Mouse (Mus musculus): ENCODE measurements around the gene Zfp598. TPM values are rescaled to one million over a fixed set of nuclear protein-coding genes. Genes with fewer than 3 reads are reported as not detected.

The Zfp598 gene
- 13.6 and 13.7 TPM in 2 replicates for polyA plus RNA-seq (2015; fragmentation: Nextera tagmentation; extraction: Ambion mirVana)

DNA sequence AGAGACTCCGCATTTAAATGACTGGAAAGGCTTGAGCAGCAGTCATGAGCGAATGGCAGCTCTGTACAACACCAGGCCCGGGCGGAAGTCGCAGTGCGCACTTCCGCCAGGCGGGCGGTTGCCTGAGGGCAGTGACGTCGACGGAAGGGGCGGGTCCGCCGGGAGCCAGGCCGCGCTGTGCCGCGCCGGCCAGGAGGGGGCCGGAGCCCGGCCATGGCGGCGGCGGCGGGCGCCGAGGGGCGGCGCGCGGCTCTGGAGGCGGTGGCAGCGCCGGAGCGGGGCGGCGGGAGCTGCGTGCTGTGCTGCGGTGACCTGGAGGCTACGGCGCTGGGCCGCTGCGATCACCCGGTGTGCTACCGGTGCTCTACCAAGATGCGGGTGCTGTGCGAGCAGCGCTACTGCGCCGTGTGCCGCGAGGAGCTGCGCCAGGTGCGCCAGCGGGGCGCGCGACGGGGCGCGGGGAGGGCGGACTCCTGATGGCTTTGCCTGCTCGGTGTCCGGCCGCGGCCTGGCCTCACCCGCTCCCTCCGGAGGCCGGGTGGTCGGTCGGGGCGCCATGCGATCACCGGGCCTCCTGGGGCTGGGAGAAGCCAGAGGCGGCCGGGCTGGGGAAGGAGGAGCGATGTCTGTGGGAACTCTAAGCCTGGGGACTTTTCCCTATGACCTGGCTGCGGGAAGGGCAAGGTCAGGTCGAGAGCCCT is at the start of gene Zfp598:
Zfp598 (plus strand) TSS at position 143 of the 701 bp plus-strand sequence.
- peak; percentile 98 for ATAC-seq (ENCODE audit: insufficient read depth, low FRiP score)
- Histone ChIP-seq H3K36me3 (ENCODE audit: control insufficient read depth, insufficient read depth, low read length) (no peaks in the 10 kb centered on the region), H3K4me2 (ENCODE audit: low read depth, low read length) (peak within 1 kb of the TSS; percentile 96), H3K27me3 (ENCODE audit: control insufficient read depth, insufficient read depth, low read length) (no peaks in the 10 kb centered on the region), H3K27ac (ENCODE audit: low read length) (peak within 1 kb of the TSS; percentile 86), H3K4me1 (ENCODE audit: control insufficient read depth, insufficient read depth, low read length) (peaks cover 33% of the 10 kb centered on the region), H3K9ac (ENCODE audit: low read length) (peak within 1 kb of the TSS; percentile 99), H3K9me3 (replicated peaks; ENCODE audit: control insufficient read depth, low read length) (no peaks in the 10 kb centered on the region), H3K4me3 (replicated peaks; ENCODE audit: low read length) (peak within 1 kb of the TSS; percentile 99)
- under 1% methylated on average over 75 of the region's 80 CpGs for WGBS

DNA sequence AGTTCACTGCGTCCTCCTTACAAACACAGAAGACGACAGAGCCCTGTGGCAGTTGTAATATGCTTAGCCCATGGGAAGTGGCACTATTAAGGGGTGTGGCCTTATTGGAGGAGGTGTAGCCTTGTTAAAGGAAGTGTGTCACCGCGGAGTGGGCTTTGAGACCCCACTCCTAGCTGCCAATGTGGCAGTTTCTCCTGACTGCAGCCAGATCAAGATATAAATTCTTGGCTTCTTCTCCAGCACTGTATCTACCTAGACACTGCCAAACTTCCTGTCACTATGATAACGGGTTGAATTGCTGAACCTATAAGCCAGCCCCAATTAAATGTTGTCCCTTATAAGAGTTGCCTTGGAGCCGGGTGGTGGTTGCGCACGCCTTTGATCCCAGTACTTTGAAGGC is 44.0 kb upstream of the Zfp598 start:
- Histone ChIP-seq H3K27ac (ENCODE audit: low read length) (no peak overlapping the region), H3K9ac (ENCODE audit: low read length) (no peak overlapping the region), H3K4me2 (ENCODE audit: low read depth, low read length) (no peak overlapping the region), H3K36me3 (ENCODE audit: control insufficient read depth, insufficient read depth, low read length) (peaks cover 8% of the 10 kb centered on the region; the same call in 1 of the 2 replicates), H3K4me1 (ENCODE audit: control insufficient read depth, insufficient read depth, low read length) (no peaks in the 10 kb centered on the region), H3K27me3 (ENCODE audit: control insufficient read depth, insufficient read depth, low read length) (no peaks in the 10 kb centered on the region), H3K9me3 (replicated peaks; ENCODE audit: control insufficient read depth, low read length) (no peaks in the 10 kb centered on the region), H3K4me3 (replicated peaks; ENCODE audit: low read length) (no peak overlapping the region)
- WGBS = 90% methylated on average over 8 of the region's 8 CpGs
- no peak for ATAC-seq (ENCODE audit: insufficient read depth, low FRiP score)

DNA sequence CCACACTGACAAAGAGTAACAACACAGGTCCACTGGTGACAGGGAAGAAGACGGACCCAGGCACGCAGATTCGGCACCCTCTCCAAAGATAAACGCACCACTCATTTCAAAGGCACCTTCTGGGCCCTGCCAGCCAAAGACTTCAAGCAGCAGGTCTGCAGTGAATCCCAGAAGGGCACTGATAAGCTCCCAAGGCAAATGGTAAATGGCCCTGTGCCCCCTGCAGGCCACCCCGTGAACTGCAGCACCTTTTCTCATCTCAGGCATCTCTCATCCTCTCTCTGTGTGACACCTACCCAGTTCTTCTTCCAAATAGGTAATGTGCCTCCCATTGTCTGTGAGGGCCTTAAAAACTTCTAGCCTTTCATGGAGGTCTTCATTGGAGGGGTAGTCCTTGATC is 40.8 kb upstream of the Zfp598 start:
- Histone ChIP-seq H3K27me3 (ENCODE audit: control insufficient read depth, insufficient read depth, low read length) (no peaks in the 10 kb centered on the region), H3K9ac (ENCODE audit: low read length) (no peak overlapping the region), H3K36me3 (ENCODE audit: control insufficient read depth, insufficient read depth, low read length) (peaks cover 3% of the 10 kb centered on the region; the same call in 1 of the 2 replicates), H3K9me3 (replicated peaks; ENCODE audit: control insufficient read depth, low read length) (no peaks in the 10 kb centered on the region), H3K27ac (ENCODE audit: low read length) (no peak overlapping the region), H3K4me3 (replicated peaks; ENCODE audit: low read length) (no peak overlapping the region), H3K4me2 (ENCODE audit: low read depth, low read length) (no peak overlapping the region), H3K4me1 (ENCODE audit: control insufficient read depth, insufficient read depth, low read length) (peaks cover 15% of the 10 kb centered on the region)
- 46% methylated on average over 5 of the region's 5 CpGs for WGBS
- ATAC-seq (ENCODE audit: insufficient read depth, low FRiP score) = no peak

GRCm38 (mm10) chr17:24630072-24630471 is 39.4 kb upstream of the Zfp598 start:
- Histone ChIP-seq H3K4me1 (ENCODE audit: control insufficient read depth, insufficient read depth, low read length) (peaks cover 17% of the 10 kb centered on the region), H3K27ac (ENCODE audit: low read length) (no peak overlapping the region), H3K36me3 (ENCODE audit: control insufficient read depth, insufficient read depth, low read length) (peaks cover 3% of the 10 kb centered on the region; the same call in 1 of the 2 replicates), H3K9me3 (replicated peaks; ENCODE audit: control insufficient read depth, low read length) (no peaks in the 10 kb centered on the region), H3K4me2 (ENCODE audit: low read depth, low read length) (no peak overlapping the region), H3K27me3 (ENCODE audit: control insufficient read depth, insufficient read depth, low read length) (no peaks in the 10 kb centered on the region), H3K4me3 (replicated peaks; ENCODE audit: low read length) (no peak overlapping the region), H3K9ac (ENCODE audit: low read length) (no peak overlapping the region)
- ATAC-seq (ENCODE audit: insufficient read depth, low FRiP score) = no peak
- WGBS = 87% methylated on average over 14 of the region's 14 CpGs

DNA sequence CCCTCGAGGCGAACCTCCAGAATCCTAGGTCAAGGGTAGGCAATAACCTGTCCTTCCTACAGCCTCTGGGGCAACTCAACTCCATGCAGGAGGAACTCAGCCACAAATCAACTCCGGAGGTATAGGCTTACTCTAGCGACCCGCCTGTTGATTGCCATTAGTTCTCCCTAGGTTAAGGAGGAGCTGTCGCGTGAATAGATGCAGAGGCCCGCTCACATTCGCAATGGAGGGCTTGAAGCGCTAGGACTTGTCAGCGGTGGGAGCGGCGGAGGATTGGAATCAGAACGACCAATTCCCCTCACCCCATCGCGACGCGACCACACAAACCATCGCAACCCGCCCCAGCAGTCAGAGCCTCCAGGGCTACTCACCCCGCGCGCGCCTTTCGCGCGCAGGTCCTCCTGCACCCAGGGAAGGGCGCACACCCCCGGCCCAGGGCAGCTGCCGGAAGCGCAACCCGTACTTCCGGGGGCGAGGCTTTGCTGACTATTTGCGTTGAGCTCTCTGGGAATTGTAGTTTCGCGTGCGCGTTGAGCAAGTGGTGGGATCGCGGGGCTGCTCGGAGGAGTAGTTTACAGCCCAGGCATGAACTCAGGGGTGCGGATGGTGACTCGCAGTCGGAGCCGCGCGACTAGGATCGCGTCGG is 37.2 kb upstream of the Zfp598 start, which contains the start of the genes Tsc2 and Nthl1:
Tsc2 (minus strand) TSS at position 464 of the 646 bp plus-strand sequence.
Nthl1 (plus strand) TSS at position 514 of the 646 bp plus-strand sequence.
- peaks cover 17% of the 10 kb centered on the region for H3K4me1 ChIP-seq (ENCODE audit: control insufficient read depth, insufficient read depth, low read length)
- H3K4me2 ChIP-seq (ENCODE audit: low read depth, low read length) = peak within 1 kb of the TSS; percentile 65
- no peaks in the 10 kb centered on the region for H3K27me3 ChIP-seq (ENCODE audit: control insufficient read depth, insufficient read depth, low read length)
- peak within 1 kb of the TSS; percentile 83 for H3K9ac ChIP-seq (ENCODE audit: low read length)
- peaks cover 3% of the 10 kb centered on the region; the same call in 1 of the 2 replicates for H3K36me3 ChIP-seq (ENCODE audit: control insufficient read depth, insufficient read depth, low read length)
- peak; percentile 82; the same call in 1 of the 2 replicates for ATAC-seq (ENCODE audit: insufficient read depth, low FRiP score)
- WGBS = under 1% methylated on average over 51 of the region's 51 CpGs
- H3K27ac ChIP-seq (ENCODE audit: low read length) = peak within 1 kb of the TSS; percentile 90
- peak within 1 kb of the TSS; percentile 69 for H3K4me3 ChIP-seq (replicated peaks; ENCODE audit: low read length)
- H3K9me3 ChIP-seq (replicated peaks; ENCODE audit: control insufficient read depth, low read length) = no peaks in the 10 kb centered on the region

DNA sequence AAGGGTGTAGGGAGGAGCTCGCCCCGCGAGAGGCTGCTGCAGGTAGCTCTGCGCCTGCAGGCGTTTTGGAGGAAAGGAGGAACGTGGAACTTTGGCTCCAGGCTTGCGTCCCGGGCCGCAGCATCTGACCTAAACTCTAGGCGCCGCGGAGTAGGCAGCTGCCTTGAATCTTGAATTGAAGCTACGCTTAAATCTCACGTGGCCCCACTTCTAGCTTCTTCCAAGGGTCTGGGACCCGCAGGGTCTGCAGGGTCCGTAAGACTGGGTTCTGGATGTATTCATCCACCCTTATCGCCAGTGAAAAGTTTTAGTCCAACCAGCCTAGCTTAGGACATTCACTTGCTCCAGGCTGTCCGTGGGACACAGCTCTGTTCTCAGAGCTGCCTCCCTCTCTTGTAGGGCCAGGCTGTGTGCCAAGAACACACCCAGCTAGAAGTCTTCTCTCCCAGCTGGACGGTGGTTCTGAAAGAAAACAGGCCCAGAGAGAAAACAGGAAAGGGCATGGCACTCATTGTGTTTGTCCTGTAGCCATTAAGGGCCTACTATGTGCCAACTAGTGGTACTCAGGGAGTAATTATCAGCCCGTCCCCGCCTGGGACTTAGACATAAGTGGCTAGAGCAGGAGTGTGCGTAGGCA is 36.6 kb upstream of the Zfp598 start:
- peak; percentile 65; the same call in 1 of the 2 replicates for ATAC-seq (ENCODE audit: insufficient read depth, low FRiP score)
- Histone ChIP-seq H3K4me1 (ENCODE audit: control insufficient read depth, insufficient read depth, low read length) (peaks cover 17% of the 10 kb centered on the region), H3K9me3 (replicated peaks; ENCODE audit: control insufficient read depth, low read length) (no peaks in the 10 kb centered on the region), H3K36me3 (ENCODE audit: control insufficient read depth, insufficient read depth, low read length) (peaks cover 3% of the 10 kb centered on the region; the same call in 1 of the 2 replicates), H3K27me3 (ENCODE audit: control insufficient read depth, insufficient read depth, low read length) (no peaks in the 10 kb centered on the region), H3K4me2 (ENCODE audit: low read depth, low read length) (peak overlapping the region; percentile 65), H3K9ac (ENCODE audit: low read length) (peak overlapping the region; percentile 83), H3K4me3 (replicated peaks; ENCODE audit: low read length) (peak overlapping the region; percentile 69), H3K27ac (ENCODE audit: low read length) (peak overlapping the region; percentile 90)
- WGBS = 10% methylated on average over 22 of the region's 22 CpGs

DNA sequence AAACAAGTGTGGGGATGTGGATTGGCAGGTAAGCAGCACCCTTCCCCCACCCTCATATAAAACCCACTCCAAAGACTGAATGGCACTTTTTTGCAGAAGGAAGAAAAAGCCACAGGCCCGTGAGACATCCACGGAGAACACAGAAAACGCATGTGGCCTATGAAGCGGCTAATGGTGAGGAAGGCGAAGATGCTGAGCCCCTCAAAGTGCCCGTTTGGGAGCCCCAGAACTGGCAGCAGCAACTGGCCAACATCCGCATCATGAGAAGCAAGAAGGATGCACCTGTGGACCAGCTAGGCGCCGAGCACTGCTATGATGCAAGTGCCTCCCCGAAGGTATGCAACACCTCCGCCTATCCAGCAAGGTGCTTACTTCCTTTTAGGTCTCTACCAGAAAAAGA is 35.7 kb upstream of the Zfp598 start:
- ATAC-seq (ENCODE audit: insufficient read depth, low FRiP score) = no peak
- Histone ChIP-seq H3K27me3 (ENCODE audit: control insufficient read depth, insufficient read depth, low read length) (no peaks in the 10 kb centered on the region), H3K27ac (ENCODE audit: low read length) (peak overlapping the region; percentile 90), H3K9ac (ENCODE audit: low read length) (peak overlapping the region; percentile 83), H3K9me3 (replicated peaks; ENCODE audit: control insufficient read depth, low read length) (no peaks in the 10 kb centered on the region), H3K4me3 (replicated peaks; ENCODE audit: low read length) (no peak overlapping the region), H3K4me1 (ENCODE audit: control insufficient read depth, insufficient read depth, low read length) (peaks cover 21% of the 10 kb centered on the region), H3K36me3 (ENCODE audit: control insufficient read depth, insufficient read depth, low read length) (peaks cover 3% of the 10 kb centered on the region; the same call in 1 of the 2 replicates), H3K4me2 (ENCODE audit: low read depth, low read length) (no peak overlapping the region)
- 90% methylated on average over 11 of the region's 11 CpGs for WGBS

DNA sequence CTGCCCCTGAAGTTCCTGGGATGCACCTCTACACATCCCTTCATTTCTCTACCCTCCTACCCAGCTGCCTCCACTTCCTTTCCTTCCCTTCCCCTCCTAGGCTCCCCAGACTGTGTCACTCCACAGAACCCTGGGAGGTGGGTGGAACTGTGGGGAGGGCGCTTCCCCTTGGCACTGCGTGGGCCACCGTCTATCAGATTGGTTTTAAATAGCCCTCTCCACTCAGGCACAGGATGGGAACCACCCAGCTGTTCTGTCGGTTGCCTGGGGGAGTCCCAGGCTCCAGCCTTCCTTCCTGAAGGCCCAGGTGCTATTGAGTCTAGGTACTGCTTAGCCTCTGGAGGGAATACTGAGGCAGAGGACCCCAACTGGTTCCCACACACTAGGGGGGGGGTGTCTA is 34.5 kb upstream of the Zfp598 start:
- WGBS = 76% methylated on average over 4 of the region's 4 CpGs
- Histone ChIP-seq H3K36me3 (ENCODE audit: control insufficient read depth, insufficient read depth, low read length) (peaks cover 3% of the 10 kb centered on the region; the same call in 1 of the 2 replicates), H3K4me2 (ENCODE audit: low read depth, low read length) (no peak overlapping the region), H3K9me3 (replicated peaks; ENCODE audit: control insufficient read depth, low read length) (no peaks in the 10 kb centered on the region), H3K9ac (ENCODE audit: low read length) (no peak overlapping the region), H3K27me3 (ENCODE audit: control insufficient read depth, insufficient read depth, low read length) (no peaks in the 10 kb centered on the region), H3K4me1 (ENCODE audit: control insufficient read depth, insufficient read depth, low read length) (peaks cover 28% of the 10 kb centered on the region), H3K27ac (ENCODE audit: low read length) (no peak overlapping the region), H3K4me3 (replicated peaks; ENCODE audit: low read length) (no peak overlapping the region)
- no peak for ATAC-seq (ENCODE audit: insufficient read depth, low FRiP score)
